Mouse (Mus musculus): ENCODE measurements at regions not wholly inside any gene's neighbourhood (a gene's known extent, or its start where the extent isn't known, plus 50 kb on each side); places are given as distances from the start of the nearest gene placed in this dataset.

- Histone ChIP-seq H3K27ac (ENCODE audit: low read depth) (no peak overlapping the region), H3K9me3 (ENCODE audit: low read length) (no peaks in the 10 kb centered on the region), H3K27me3 (ENCODE audit: insufficient read depth, low read length) (0 out of 2 replicates have a peak, but pooled peaks cover 2% of the 10 kb centered on the region), H3K36me3 (replicated peaks; ENCODE audit: insufficient read depth, low read length) (no peaks in the 10 kb centered on the region), H3K9ac (replicated peaks) (no peak overlapping the region), H3K4me1 (ENCODE audit: insufficient read depth) (no peaks in the 10 kb centered on the region), H3K4me3 (ENCODE audit: low read depth, low read length) (no peak overlapping the region), H3K4me2 (ENCODE audit: low read depth, low read length) (no peak overlapping the region)
- no peak for ATAC-seq
- WGBS (ENCODE audit: insufficient replicate concordance), result 52% methylated on average over 7 of the region's 7 CpGs
- DNase-seq, result no peak
- TF ChIP-seq CTCF (IDR thresholded peaks at IDR 0.05; ENCODE audit: low read depth) (no peak), EP300 (IDR thresholded peaks at IDR 0.05; ENCODE audit: low read depth) (no peak)
These were observed 117.7 kb upstream of the Unc5b start for GRCm38 (mm10) chr10:60948983-60949677.

GRCm38 (mm10) chr10:60943074-60943473 lies 111.7 kb upstream of the Unc5b start:
- TF ChIP-seq EP300 (IDR thresholded peaks at IDR 0.05; ENCODE audit: low read depth) (no peak), CTCF (IDR thresholded peaks at IDR 0.05; ENCODE audit: low read depth) (no peak)

GRCm38 (mm10) chr10:60938749-60939148 lies 107.4 kb upstream of the Unc5b start:
- Histone ChIP-seq H3K36me3 (replicated peaks; ENCODE audit: insufficient read depth, low read length) (no peaks in the 10 kb centered on the region), H3K9me3 (ENCODE audit: low read length) (no peaks in the 10 kb centered on the region), H3K4me2 (ENCODE audit: low read depth, low read length) (no peak overlapping the region), H3K27me3 (ENCODE audit: insufficient read depth, low read length) (no peaks in the 10 kb centered on the region), H3K4me1 (ENCODE audit: insufficient read depth) (no peaks in the 10 kb centered on the region), H3K4me3 (ENCODE audit: low read depth, low read length) (no peak overlapping the region), H3K9ac (replicated peaks) (no peak overlapping the region), H3K27ac (ENCODE audit: low read depth) (no peak overlapping the region)
- DNase-seq (no peak), ATAC-seq (no peak)
- TF ChIP-seq CTCF (IDR thresholded peaks at IDR 0.05; ENCODE audit: low read depth) (no peak), EP300 (IDR thresholded peaks at IDR 0.05; ENCODE audit: low read depth) (no peak)
- 72% methylated on average over 10 of the region's 10 CpGs for WGBS (ENCODE audit: insufficient replicate concordance)

More at GRCm38 (mm10) chr10:60943074-60943473, 111.7 kb upstream of the Unc5b start:
- no peaks in the 10 kb centered on the region for H3K9me3 ChIP-seq (ENCODE audit: low read length)
- no peaks in the 10 kb centered on the region for H3K36me3 ChIP-seq (replicated peaks; ENCODE audit: insufficient read depth, low read length)
- no peaks in the 10 kb centered on the region for H3K4me1 ChIP-seq (ENCODE audit: insufficient read depth)
- no peak overlapping the region for H3K27ac ChIP-seq (ENCODE audit: low read depth)
- H3K4me3 ChIP-seq (ENCODE audit: low read depth, low read length), result no peak overlapping the region
- DNase-seq (no peak), ATAC-seq (no peak)
- H3K27me3 ChIP-seq (ENCODE audit: insufficient read depth, low read length), result no peaks in the 10 kb centered on the region
- no peak overlapping the region for H3K9ac ChIP-seq (replicated peaks)
- H3K4me2 ChIP-seq (ENCODE audit: low read depth, low read length), result no peak overlapping the region
- 59% methylated on average over 6 of the region's 6 CpGs for WGBS (ENCODE audit: insufficient replicate concordance)

GRCm38 (mm10) chr10:60937517-60937866 lies 106.1 kb upstream of the Unc5b start:
- DNase-seq (no peak), ATAC-seq (no peak)
- Histone ChIP-seq H3K4me3 (ENCODE audit: low read depth, low read length) (no peak overlapping the region), H3K27ac (ENCODE audit: low read depth) (no peak overlapping the region), H3K4me2 (ENCODE audit: low read depth, low read length) (no peak overlapping the region), H3K36me3 (replicated peaks; ENCODE audit: insufficient read depth, low read length) (no peaks in the 10 kb centered on the region), H3K9ac (replicated peaks) (no peak overlapping the region), H3K9me3 (ENCODE audit: low read length) (no peaks in the 10 kb centered on the region), H3K4me1 (ENCODE audit: insufficient read depth) (peaks cover 3% of the 10 kb centered on the region; the same call in 1 of the 2 replicates), H3K27me3 (ENCODE audit: insufficient read depth, low read length) (no peaks in the 10 kb centered on the region)
- TF ChIP-seq EP300 (IDR thresholded peaks at IDR 0.05; ENCODE audit: low read depth) (no peak), CTCF (IDR thresholded peaks at IDR 0.05; ENCODE audit: low read depth) (no peak)
- WGBS (ENCODE audit: insufficient replicate concordance), result 63% methylated on average over 7 of the region's 7 CpGs

GRCm38 (mm10) chr10:60936659-60937516 lies 105.5 kb upstream of the Unc5b start:
- Histone ChIP-seq H3K9ac (replicated peaks) (no peak overlapping the region), H3K4me1 (ENCODE audit: insufficient read depth) (peaks cover 8% of the 10 kb centered on the region; the same call in 1 of the 2 replicates), H3K27me3 (ENCODE audit: insufficient read depth, low read length) (no peaks in the 10 kb centered on the region), H3K9me3 (ENCODE audit: low read length) (no peaks in the 10 kb centered on the region), H3K27ac (ENCODE audit: low read depth) (no peak overlapping the region), H3K36me3 (replicated peaks; ENCODE audit: insufficient read depth, low read length) (no peaks in the 10 kb centered on the region), H3K4me3 (ENCODE audit: low read depth, low read length) (no peak overlapping the region), H3K4me2 (ENCODE audit: low read depth, low read length) (no peak overlapping the region)
- DNase-seq (no peak), ATAC-seq (no peak)
- WGBS (ENCODE audit: insufficient replicate concordance), result 45% methylated on average over 13 of the region's 13 CpGs
- TF ChIP-seq EP300 (IDR thresholded peaks at IDR 0.05; ENCODE audit: low read depth), result no peak
- no peak for TF ChIP-seq CTCF (IDR thresholded peaks at IDR 0.05; ENCODE audit: low read depth)

All from liver, postnatal 0 days (tissue).